Mouse (Mus musculus): ENCODE measurements around the gene Brwd3. TPM values are rescaled to one million over a fixed set of nuclear protein-coding genes. Genes with fewer than 3 reads are reported as not detected.

The Brwd3 gene
- polyA plus RNA-seq, 1 experiment from 2014 or later, result 5.5 TPM

DNA sequence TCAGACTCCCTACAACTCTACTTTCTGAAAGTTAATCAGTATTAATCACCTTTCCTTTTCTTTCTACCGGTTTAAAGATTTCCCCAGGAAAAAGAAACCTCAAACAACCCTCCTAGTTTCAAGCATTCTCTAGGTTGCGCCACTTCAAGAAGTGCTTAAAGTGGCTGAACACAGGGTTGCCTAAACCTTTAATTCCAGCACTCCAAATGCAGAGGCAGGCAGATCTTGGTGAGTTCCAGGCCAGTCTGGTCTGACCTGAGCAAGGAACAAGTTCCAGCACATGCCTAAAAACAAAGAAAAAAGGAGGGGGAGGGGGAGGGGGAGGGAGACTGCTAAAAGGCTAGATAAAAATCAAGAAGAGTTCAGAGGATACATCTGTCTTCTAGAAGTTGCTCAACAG lies 6.1 kb downstream of the Brwd3 start:
- no peak overlapping the region for H3K9ac ChIP-seq (replicated peaks; ENCODE audit: low read length)
- no peaks in the 10 kb centered on the region for H3K27me3 ChIP-seq (ENCODE audit: control insufficient read depth, insufficient read depth, low read length)
- no peak overlapping the region for H3K27ac ChIP-seq (replicated peaks; ENCODE audit: low read depth, low read length)
- DNase-seq (ENCODE audit: low spot score), result no peak
- WGBS, result 65% methylated on average over 2 of the region's 2 CpGs
- H3K36me3 ChIP-seq (replicated peaks; ENCODE audit: control insufficient read depth, insufficient read depth, low read depth, low read length), result no peaks in the 10 kb centered on the region
- ATAC-seq (replicated peaks; ENCODE audit: insufficient number of reproducible peaks, low FRiP score, low TSS enrichment, low read depth), result no peak
- H3K4me2 ChIP-seq (ENCODE audit: low read depth, low read length), result no peak overlapping the region
- H3K4me1 ChIP-seq (ENCODE audit: control insufficient read depth, insufficient read depth, low read length), result no peaks in the 10 kb centered on the region
- H3K9me3 ChIP-seq (replicated peaks; ENCODE audit: control insufficient read depth, low read length), result no peaks in the 10 kb centered on the region
- no peak overlapping the region for H3K4me3 ChIP-seq (ENCODE audit: low read depth, low read length)

- Histone ChIP-seq H3K27ac (replicated peaks; ENCODE audit: low read depth, low read length) (no peak overlapping the region), H3K9ac (replicated peaks; ENCODE audit: low read length) (no peak overlapping the region), H3K4me2 (ENCODE audit: low read depth, low read length) (no peak overlapping the region), H3K4me3 (ENCODE audit: low read depth, low read length) (no peak overlapping the region), H3K4me1 (ENCODE audit: control insufficient read depth, insufficient read depth, low read length) (no peaks in the 10 kb centered on the region), H3K36me3 (replicated peaks; ENCODE audit: control insufficient read depth, insufficient read depth, low read depth, low read length) (no peaks in the 10 kb centered on the region), H3K27me3 (ENCODE audit: control insufficient read depth, insufficient read depth, low read length) (no peaks in the 10 kb centered on the region), H3K9me3 (replicated peaks; ENCODE audit: control insufficient read depth, low read length) (no peaks in the 10 kb centered on the region)
- ATAC-seq (replicated peaks; ENCODE audit: insufficient number of reproducible peaks, low FRiP score, low TSS enrichment, low read depth), result no peak
- no peak for DNase-seq (ENCODE audit: low spot score)
- WGBS, result 76% methylated on average over 3 of the region's 3 CpGs
These were observed 36.9 kb downstream of the Brwd3 start for GRCm38 (mm10) chrX:108797268-108797667.

GRCm38 (mm10) chrX:108783724-108784123 lies 50.4 kb downstream of the Brwd3 start:
- ATAC-seq (replicated peaks; ENCODE audit: insufficient number of reproducible peaks, low FRiP score, low TSS enrichment, low read depth) (no peak), DNase-seq (ENCODE audit: low spot score) (no peak)
- no peaks in the 10 kb centered on the region for H3K9me3 ChIP-seq (replicated peaks; ENCODE audit: control insufficient read depth, low read length)
- no peaks in the 10 kb centered on the region for H3K36me3 ChIP-seq (replicated peaks; ENCODE audit: control insufficient read depth, insufficient read depth, low read depth, low read length)
- H3K4me3 ChIP-seq (ENCODE audit: low read depth, low read length), result no peak overlapping the region
- no peaks in the 10 kb centered on the region for H3K27me3 ChIP-seq (ENCODE audit: control insufficient read depth, insufficient read depth, low read length)
- no peaks in the 10 kb centered on the region for H3K4me1 ChIP-seq (ENCODE audit: control insufficient read depth, insufficient read depth, low read length)
- H3K9ac ChIP-seq (replicated peaks; ENCODE audit: low read length), result no peak overlapping the region
- no peak overlapping the region for H3K27ac ChIP-seq (replicated peaks; ENCODE audit: low read depth, low read length)
- WGBS, result 86% methylated on average over 4 of the region's 4 CpGs
- no peak overlapping the region for H3K4me2 ChIP-seq (ENCODE audit: low read depth, low read length)

GRCm38 (mm10) chrX:108731755-108732154 lies 102.4 kb downstream of the Brwd3 start:
- Histone ChIP-seq H3K27ac (replicated peaks; ENCODE audit: low read depth, low read length) (no peak overlapping the region), H3K4me3 (ENCODE audit: low read depth, low read length) (no peak overlapping the region), H3K9me3 (replicated peaks; ENCODE audit: control insufficient read depth, low read length) (no peaks in the 10 kb centered on the region), H3K36me3 (replicated peaks; ENCODE audit: control insufficient read depth, insufficient read depth, low read depth, low read length) (no peaks in the 10 kb centered on the region), H3K27me3 (ENCODE audit: control insufficient read depth, insufficient read depth, low read length) (no peaks in the 10 kb centered on the region), H3K9ac (replicated peaks; ENCODE audit: low read length) (no peak overlapping the region), H3K4me1 (ENCODE audit: control insufficient read depth, insufficient read depth, low read length) (no peaks in the 10 kb centered on the region), H3K4me2 (ENCODE audit: low read depth, low read length) (no peak overlapping the region)
- peak; percentile 10 for DNase-seq (ENCODE audit: low spot score)
- no peak for ATAC-seq (replicated peaks; ENCODE audit: insufficient number of reproducible peaks, low FRiP score, low TSS enrichment, low read depth)

GRCm38 (mm10) chrX:108729564-108729963 lies 104.6 kb downstream of the Brwd3 start:
- no peaks in the 10 kb centered on the region for H3K9me3 ChIP-seq (replicated peaks; ENCODE audit: control insufficient read depth, low read length)
- H3K27me3 ChIP-seq (ENCODE audit: control insufficient read depth, insufficient read depth, low read length), result no peaks in the 10 kb centered on the region
- DNase-seq (ENCODE audit: low spot score) (no peak), ATAC-seq (replicated peaks; ENCODE audit: insufficient number of reproducible peaks, low FRiP score, low TSS enrichment, low read depth) (no peak)
- no peak overlapping the region for H3K27ac ChIP-seq (replicated peaks; ENCODE audit: low read depth, low read length)
- no peaks in the 10 kb centered on the region for H3K4me1 ChIP-seq (ENCODE audit: control insufficient read depth, insufficient read depth, low read length)
- H3K4me2 ChIP-seq (ENCODE audit: low read depth, low read length), result no peak overlapping the region
- 81% methylated on average over 1 of the region's 1 CpGs for WGBS
- no peaks in the 10 kb centered on the region for H3K36me3 ChIP-seq (replicated peaks; ENCODE audit: control insufficient read depth, insufficient read depth, low read depth, low read length)
- H3K9ac ChIP-seq (replicated peaks; ENCODE audit: low read length), result no peak overlapping the region
- H3K4me3 ChIP-seq (ENCODE audit: low read depth, low read length), result no peak overlapping the region

DNA sequence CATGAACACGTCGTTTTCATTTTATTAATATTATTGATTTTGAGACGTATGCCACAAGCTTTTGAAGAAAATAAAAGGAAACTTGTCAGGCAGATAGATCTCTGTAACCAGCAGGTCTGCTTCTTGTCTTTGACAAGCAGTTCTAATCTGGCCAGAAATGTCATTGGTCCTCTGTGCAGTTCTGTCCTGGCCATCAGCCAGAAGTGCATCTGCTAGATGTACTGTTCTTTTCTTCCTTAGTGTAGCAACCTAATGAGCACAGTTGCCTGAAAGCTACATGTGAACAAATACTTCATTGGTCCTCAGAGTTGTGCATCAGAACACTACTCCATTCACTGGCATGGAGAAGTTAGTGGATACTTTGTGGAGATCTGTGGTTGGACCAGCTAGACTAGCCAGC lies 105.1 kb downstream of the Brwd3 start:
- Histone ChIP-seq H3K27me3 (ENCODE audit: control insufficient read depth, insufficient read depth, low read length) (no peaks in the 10 kb centered on the region), H3K36me3 (replicated peaks; ENCODE audit: control insufficient read depth, insufficient read depth, low read depth, low read length) (no peaks in the 10 kb centered on the region), H3K4me3 (ENCODE audit: low read depth, low read length) (no peak overlapping the region), H3K4me2 (ENCODE audit: low read depth, low read length) (no peak overlapping the region), H3K4me1 (ENCODE audit: control insufficient read depth, insufficient read depth, low read length) (no peaks in the 10 kb centered on the region), H3K9me3 (replicated peaks; ENCODE audit: control insufficient read depth, low read length) (no peaks in the 10 kb centered on the region), H3K9ac (replicated peaks; ENCODE audit: low read length) (no peak overlapping the region), H3K27ac (replicated peaks; ENCODE audit: low read depth, low read length) (no peak overlapping the region)
- ATAC-seq (replicated peaks; ENCODE audit: insufficient number of reproducible peaks, low FRiP score, low TSS enrichment, low read depth) (no peak), DNase-seq (ENCODE audit: low spot score) (no peak)
- WGBS, result 74% methylated on average over 3 of the region's 3 CpGs

- Histone ChIP-seq H3K4me2 (ENCODE audit: low read depth, low read length) (no peak overlapping the region), H3K27me3 (ENCODE audit: control insufficient read depth, insufficient read depth, low read length) (no peaks in the 10 kb centered on the region), H3K9me3 (replicated peaks; ENCODE audit: control insufficient read depth, low read length) (no peaks in the 10 kb centered on the region), H3K36me3 (replicated peaks; ENCODE audit: control insufficient read depth, insufficient read depth, low read depth, low read length) (no peaks in the 10 kb centered on the region), H3K4me1 (ENCODE audit: control insufficient read depth, insufficient read depth, low read length) (no peaks in the 10 kb centered on the region), H3K9ac (replicated peaks; ENCODE audit: low read length) (no peak overlapping the region), H3K4me3 (ENCODE audit: low read depth, low read length) (no peak overlapping the region), H3K27ac (replicated peaks; ENCODE audit: low read depth, low read length) (no peak overlapping the region)
- ATAC-seq (replicated peaks; ENCODE audit: insufficient number of reproducible peaks, low FRiP score, low TSS enrichment, low read depth) (no peak), DNase-seq (ENCODE audit: low spot score) (no peak)
- WGBS, result 82% methylated on average over 3 of the region's 3 CpGs
These were observed 105.8 kb downstream of the Brwd3 start for GRCm38 (mm10) chrX:108728334-108728733.

GRCm38 (mm10) chrX:108724241-108724640 lies 109.9 kb downstream of the Brwd3 start:
- Histone ChIP-seq H3K4me2 (ENCODE audit: low read depth, low read length) (no peak overlapping the region), H3K9me3 (replicated peaks; ENCODE audit: control insufficient read depth, low read length) (no peaks in the 10 kb centered on the region), H3K9ac (replicated peaks; ENCODE audit: low read length) (no peak overlapping the region), H3K27me3 (ENCODE audit: control insufficient read depth, insufficient read depth, low read length) (no peaks in the 10 kb centered on the region), H3K27ac (replicated peaks; ENCODE audit: low read depth, low read length) (no peak overlapping the region), H3K36me3 (replicated peaks; ENCODE audit: control insufficient read depth, insufficient read depth, low read depth, low read length) (no peaks in the 10 kb centered on the region), H3K4me3 (ENCODE audit: low read depth, low read length) (no peak overlapping the region), H3K4me1 (ENCODE audit: control insufficient read depth, insufficient read depth, low read length) (no peaks in the 10 kb centered on the region)
- no peak for DNase-seq (ENCODE audit: low spot score)
- no peak for ATAC-seq (replicated peaks; ENCODE audit: insufficient number of reproducible peaks, low FRiP score, low TSS enrichment, low read depth)

DNA sequence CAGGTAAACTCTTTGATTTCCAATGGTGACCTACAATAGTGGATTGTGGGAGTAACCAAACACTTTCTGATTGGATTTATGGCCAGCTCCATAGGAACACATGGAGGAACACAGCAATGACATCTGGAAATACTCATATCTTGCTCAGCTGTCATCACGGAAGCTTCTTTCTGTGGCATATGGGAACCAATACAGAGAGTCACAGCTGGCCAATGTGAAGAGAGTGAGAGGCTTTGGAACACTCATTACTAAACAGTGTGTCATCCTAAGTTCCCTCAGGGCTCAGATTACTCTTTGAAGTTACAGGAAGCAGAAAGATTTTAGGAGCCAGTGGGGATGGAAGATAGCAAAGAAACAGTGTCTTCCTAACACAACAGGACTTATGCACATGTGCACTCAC lies 111.7 kb downstream of the Brwd3 start:
- DNase-seq (ENCODE audit: low spot score) (no peak), ATAC-seq (replicated peaks; ENCODE audit: insufficient number of reproducible peaks, low FRiP score, low TSS enrichment, low read depth) (no peak)
- no peaks in the 10 kb centered on the region for H3K9me3 ChIP-seq (replicated peaks; ENCODE audit: control insufficient read depth, low read length)
- H3K36me3 ChIP-seq (replicated peaks; ENCODE audit: control insufficient read depth, insufficient read depth, low read depth, low read length), result no peaks in the 10 kb centered on the region
- no peak overlapping the region for H3K27ac ChIP-seq (replicated peaks; ENCODE audit: low read depth, low read length)
- H3K9ac ChIP-seq (replicated peaks; ENCODE audit: low read length), result no peak overlapping the region
- H3K4me2 ChIP-seq (ENCODE audit: low read depth, low read length), result no peak overlapping the region
- H3K27me3 ChIP-seq (ENCODE audit: control insufficient read depth, insufficient read depth, low read length), result no peaks in the 10 kb centered on the region
- no peaks in the 10 kb centered on the region for H3K4me1 ChIP-seq (ENCODE audit: control insufficient read depth, insufficient read depth, low read length)
- no peak overlapping the region for H3K4me3 ChIP-seq (ENCODE audit: low read depth, low read length)
- 79% methylated on average over 1 of the region's 1 CpGs for WGBS

All from embryonic facial prominence, embryonic 11.5 days (tissue).